Mouse (Mus musculus): ENCODE data around the gene Krt88. TPM values are rescaled to one million over a fixed set of nuclear protein-coding genes. Genes with fewer than 3 reads are reported as not detected.
A peak's percentile ranks its signal among the peaks of the same experiment; 100 is the strongest.

The Krt88 gene
- total RNA-seq (2021) = not detected

GRCm38 (mm10) chr15:101447444-101447843 is at the start of gene Krt88:
Gene Krt88 (plus strand): TSS chr15:101447744.
- DNase-seq = no peak

GRCm38 (mm10) chr15:101398269-101398668 is 49.3 kb upstream of the Krt88 start:
- DNase-seq = peak; percentile 61

- no peak for DNase-seq
Observed at GRCm38 (mm10) chr15:101410775-101411174, 36.8 kb upstream of the Krt88 start, which contains the start of gene Krt7. Gene Krt7 (plus strand): TSS chr15:101411043.

DNA sequence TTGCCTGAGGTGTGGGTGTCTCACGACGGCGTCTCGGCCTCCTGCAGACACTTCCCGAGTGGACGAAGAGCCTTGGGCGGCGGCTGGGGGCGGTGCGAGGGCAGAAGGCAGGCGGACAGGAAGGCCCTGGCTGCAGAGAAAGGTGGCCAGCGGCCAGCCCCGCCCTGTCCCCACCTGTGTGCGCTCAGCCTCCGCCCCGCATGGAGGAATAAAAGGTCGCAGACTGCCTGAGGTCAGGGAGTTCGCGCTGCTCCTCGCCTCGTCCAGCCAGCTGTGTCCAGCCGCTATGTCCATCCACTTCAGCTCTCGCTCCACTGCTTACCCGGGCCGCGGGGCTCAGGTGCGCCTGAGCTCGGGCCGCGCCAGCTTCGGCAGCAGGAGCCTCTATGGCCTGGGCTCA is 35.4 kb upstream of the Krt88 start:
- DNase-seq = no peak

DNA sequence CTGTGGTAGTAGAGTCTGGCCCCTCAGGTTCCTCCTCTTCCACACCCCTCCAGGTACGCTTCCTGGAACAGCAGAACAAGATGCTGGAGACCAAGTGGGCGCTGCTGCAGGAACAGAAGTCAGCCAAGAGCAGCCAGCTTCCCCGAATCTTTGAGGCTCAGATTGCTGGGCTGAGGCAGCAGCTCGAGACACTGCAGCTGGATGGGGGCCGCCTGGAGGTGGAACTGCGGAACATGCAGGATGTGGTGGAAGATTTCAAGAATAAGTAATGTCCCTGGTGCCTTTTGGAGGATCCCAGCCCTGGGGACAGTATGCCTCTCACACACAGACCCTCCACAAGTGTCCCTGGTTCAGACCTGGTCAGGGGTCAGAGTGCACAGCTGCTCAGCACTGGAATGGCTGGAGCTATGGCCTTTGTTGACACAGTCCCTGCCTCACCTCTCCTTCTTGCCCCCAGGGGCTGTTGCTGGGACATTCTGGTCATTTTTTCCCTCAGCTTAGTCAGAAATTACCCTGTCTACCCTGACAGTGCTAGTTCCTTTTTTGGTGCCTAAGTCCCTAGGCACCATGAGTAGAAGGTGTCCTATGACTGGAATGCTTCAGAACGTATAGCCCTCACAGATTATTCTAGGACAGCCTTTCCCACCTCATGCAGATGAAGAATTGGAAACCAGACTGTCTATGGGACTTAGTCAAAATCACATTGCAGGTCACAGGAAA is 33.5 kb upstream of the Krt88 start:
- DNase-seq = peak; percentile 39

DNA sequence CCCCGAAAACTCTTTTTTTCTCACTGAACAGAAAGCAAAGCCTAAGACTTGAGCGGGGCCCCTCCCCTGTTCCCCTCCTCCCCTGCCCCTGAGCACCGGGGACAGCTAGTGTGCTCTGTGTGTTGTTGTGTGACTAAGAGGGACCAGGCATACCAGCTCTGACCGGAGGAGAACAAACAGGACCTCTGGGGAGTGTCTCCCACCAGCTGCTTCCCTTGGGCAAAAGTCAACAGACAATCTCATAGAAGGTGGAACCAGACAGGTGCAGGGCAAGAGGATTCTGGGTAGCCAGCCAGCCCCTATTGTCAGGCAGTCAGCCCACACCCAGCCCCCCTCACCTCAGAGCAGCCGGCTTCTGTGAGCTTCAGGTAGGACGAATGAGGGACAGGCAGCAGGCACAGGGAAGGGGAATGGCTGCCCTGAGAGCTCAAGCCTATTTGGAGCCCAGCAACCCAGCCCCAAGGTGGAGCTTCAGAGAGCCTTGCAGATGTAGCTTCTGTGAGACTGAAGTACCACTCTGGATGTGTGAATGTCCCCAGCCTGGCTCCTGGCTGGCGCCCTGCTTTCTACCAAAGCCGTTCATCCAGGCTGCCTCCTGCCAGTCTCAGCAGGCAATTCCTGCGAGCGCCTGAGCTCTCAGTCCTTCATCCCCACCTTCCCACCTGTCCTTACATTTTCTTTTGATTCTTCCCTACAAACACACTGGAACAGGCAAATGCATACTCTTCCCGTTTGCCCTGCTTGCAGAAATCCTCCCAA is 32.6 kb upstream of the Krt88 start:
- no peak for DNase-seq

- peak; percentile 25 for DNase-seq
Observed at GRCm38 (mm10) chr15:101418950-101419349, 28.6 kb upstream of the Krt88 start.

GRCm38 (mm10) chr15:101420903-101421302 is 26.6 kb upstream of the Krt88 start:
- DNase-seq = peak; percentile 59

DNA sequence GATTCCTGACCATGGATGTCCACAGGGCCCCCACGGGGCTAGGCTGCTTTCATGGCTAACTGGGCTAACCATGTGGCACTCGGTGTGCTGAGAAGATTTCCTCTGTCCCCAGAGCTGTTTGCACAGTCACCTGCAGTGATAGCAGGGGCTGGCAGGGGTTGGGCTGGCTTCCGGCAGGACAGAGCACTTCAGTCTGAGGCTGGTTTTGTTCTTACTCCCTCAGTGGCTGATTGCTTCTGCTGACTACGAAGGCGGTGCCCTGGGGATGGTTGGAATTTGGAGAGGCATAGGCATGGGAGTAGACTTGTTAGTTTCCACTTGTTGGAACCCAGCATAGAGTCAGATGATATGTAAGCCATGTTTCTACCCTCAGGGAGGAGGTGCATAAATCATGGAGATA is 22.6 kb upstream of the Krt88 start:
- no peak for DNase-seq

- no peak for DNase-seq
Observed at GRCm38 (mm10) chr15:101436611-101437010, 10.9 kb upstream of the Krt88 start.

DNA sequence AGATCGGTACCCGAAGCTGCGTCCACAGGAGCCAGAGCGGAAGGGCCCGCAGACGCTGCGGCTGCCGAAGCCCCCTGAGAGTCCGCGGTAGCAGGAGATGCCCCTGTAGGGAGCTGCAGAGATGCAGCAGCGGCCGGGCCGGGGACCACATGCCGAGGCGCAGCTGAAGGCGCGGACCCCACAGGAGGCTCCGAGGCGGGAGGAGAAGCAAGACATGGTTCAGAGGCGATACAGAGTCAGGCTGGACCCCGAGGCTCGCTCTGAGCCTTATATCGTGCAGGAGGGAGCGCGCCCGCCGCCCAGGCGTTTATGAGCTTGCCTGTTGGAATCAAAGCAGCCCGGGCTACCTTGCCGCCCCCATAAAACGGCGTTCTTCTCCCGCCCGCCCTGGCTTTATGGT is 9.0 kb upstream of the Krt88 start, which contains the start of gene Krt87:
Gene Krt87 (minus strand): TSS at position 250 of the 400 bp plus-strand sequence.
- DNase-seq = no peak

- DNase-seq = no peak
Observed at GRCm38 (mm10) chr15:101440837-101441236, 6.7 kb upstream of the Krt88 start.

DNA sequence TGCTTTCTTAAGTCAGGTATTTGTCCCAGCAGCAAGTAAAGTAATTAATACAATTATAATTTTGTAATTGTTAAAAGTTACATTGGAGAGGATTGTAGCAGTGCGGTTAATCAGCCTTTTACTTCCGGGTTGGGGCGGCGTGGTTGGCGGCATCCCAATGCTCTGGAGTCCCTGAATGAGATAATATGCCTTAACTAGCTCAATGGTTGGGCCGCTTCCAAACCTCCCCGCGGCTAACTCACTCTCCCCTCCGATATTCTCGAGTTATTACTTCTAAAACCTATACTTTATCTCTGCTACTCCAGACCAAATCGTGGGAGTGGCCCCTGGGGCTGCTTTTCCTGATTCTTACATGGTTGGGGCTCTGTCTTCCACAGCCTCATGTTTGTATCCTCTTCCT is 972 bp upstream of the Krt88 start:
- DNase-seq = peak; percentile 83

GRCm38 (mm10) chr15:101453093-101453736 is 5.7 kb downstream of the Krt88 start:
- peak; percentile 92 for DNase-seq

DNA sequence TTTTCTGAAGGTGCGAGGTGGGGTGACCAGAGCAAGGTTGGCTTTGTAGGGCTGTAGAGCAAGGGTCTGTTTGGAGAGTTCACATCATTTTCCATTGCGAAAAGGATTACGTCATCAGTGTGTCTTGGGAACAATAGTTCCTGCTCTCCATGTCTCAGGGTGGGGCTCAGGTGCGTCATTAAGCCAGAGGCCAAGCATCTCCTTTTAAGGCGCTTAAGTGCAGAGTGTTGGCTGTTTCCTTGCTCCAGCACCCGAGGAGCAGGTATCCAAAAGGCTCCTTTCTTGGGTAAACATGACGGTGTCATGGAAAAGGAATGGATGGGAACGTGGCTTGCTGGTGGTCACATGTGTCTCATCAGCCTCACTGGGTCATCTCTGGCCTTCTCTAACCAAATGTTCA is 7.2 kb downstream of the Krt88 start:
- no peak for DNase-seq

DNA sequence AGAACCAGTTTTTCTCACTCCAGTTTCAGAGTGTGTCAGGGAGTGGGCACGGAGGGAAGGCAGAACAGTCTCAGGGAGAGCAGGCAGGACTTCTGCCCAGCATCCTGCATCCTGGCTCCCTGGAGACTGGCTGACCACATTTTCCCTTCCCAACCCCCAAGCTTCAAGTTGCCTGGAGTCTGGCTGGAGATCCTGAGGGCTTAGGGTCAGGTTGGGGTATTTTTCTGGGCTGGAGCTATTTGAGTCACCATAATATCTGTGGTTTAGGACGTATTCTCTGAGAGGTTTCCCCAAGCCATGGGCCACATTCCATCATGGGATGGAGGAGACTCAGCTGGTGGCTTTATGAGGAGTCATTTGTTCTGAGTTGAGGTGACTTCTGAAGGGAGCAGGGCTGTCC is 7.7 kb downstream of the Krt88 start:
- no peak for DNase-seq

DNA sequence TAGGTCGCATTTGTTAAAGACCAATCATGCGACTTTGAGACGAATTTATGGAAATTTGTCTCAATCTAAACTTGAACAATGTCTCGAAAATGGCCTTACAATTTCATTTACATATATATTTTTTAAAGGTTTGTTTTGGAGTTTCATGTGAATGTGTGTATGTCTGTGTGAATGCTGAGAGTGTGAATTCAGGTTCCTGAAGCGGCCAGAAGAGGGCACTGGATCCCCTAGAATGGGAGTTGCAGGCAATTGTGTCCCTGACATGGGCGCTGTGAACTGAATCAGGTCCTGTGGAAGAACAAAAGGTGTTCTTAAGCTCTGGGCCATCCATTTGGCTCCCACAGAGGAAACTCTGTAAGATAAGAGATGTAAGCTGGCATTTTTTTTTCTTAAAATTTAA is 8.3 kb downstream of the Krt88 start:
- no peak for DNase-seq

- peak; percentile 20 for DNase-seq
Observed at GRCm38 (mm10) chr15:101458361-101458930, 10.9 kb downstream of the Krt88 start.

GRCm38 (mm10) chr15:101459283-101459682 is 11.7 kb downstream of the Krt88 start:
- no peak for DNase-seq

DNA sequence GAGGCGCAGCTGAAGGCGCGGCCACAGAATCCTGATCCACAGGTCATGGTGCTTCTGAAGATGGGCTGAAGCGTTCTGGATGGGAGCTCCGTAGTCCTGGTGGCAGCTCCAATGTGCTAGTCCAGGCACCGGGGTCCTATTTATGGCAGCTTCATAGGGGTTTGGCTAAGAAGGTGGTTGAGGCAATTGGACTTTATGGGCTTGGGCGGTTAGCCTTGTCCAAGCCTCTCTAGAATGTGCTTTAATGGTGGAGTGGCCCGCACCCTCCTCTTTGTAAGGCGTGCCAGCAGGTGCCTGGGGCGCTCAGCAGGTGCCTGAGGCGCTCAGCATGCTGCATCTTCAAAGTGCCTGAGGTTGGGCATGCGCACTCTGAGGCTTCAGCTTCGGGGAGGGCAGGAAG is 16.1 kb downstream of the Krt88 start, which contains the start of gene Krt81:
Gene Krt81 (minus strand): TSS at position 101 of the 400 bp plus-strand sequence.
- no peak for DNase-seq

DNA sequence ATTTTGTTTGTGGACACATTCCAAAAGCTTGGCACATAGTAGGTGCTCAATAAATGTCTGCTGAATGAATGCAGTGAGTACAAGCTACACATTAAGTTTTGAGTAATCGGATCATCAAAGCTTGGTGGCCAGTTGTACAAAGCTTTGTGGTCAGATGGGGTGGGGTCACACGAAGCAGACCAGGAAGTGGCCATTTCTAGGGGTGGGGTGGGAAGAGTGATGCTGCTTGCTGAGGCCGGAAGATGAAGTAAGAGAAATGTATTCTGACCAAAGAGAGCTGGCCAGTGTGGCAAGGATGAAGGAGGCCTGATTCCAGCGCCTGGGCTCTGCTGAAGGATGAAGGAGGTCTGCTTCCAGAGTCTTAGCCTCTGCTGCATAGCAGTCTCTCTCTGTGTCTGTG is 21.5 kb downstream of the Krt88 start:
- no peak for DNase-seq

DNA sequence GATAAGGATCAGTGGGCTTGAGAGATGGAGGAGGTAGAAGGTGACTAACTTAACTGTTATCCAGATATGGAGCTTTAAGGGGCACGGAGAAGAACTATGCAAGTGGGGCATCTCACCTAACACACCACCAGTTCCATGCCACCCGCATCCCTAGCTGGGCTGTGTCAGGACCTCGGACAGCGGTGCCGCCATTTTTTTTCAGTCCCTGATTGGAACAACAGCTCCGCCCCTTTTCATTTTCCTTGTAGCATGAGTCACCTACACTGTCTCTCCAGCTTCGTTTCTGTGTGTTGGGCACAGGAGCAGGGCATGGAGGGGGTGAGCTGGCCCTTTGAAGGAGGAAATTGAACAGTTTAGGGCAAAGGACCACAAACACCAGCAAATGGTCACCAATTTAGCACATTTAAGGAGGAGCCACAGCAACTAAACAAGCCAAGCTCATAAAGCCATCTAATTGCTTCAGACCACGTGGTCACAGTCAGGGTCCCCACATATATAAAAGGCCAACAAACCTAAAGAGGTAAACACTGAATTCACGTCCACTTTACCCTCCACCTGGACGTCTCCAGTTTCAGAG is 25.5 kb downstream of the Krt88 start, which contains the start of gene Krt86:
Gene Krt86 (plus strand): TSS at position 527 of the 577 bp plus-strand sequence.
- DNase-seq = peak; percentile 60

All from heart, postnatal 4 days (tissue).